Mouse (Mus musculus): ENCODE measurements around the gene Park7.
A peak's percentile ranks its signal among the peaks of the same experiment; 100 is the strongest.

DNA sequence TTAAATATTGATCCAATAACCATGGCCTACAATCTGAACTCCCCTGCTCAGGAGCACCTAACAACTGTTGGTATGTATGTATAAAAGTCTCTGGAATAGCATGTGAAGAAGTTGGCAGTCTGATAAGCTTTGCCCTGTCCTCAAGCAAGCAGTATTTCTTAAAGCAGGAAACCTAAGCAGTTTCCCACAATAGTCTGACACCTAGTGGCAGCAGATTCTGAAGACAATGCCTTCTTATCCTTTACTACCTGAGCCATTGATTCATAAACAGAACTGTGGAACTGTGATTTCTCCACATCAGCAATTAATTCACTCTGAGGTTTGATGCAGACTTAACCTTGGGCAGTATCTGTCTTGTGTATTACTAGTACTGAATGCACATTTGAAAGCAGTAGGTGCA, 48.9 kb downstream of the Park7 start:
- TF ChIP-seq CTCF (IDR thresholded peaks at IDR 0.05; ENCODE audit: low read depth) = peak; percentile 76
- TF ChIP-seq EP300 (optimal IDR thresholded peaks at IDR 0.05) = no peak

Measured in stomach, postnatal 0 days (tissue).